9 mouse cellular contexts compared by ENCODE assay signal in the genomic region with DNA sequence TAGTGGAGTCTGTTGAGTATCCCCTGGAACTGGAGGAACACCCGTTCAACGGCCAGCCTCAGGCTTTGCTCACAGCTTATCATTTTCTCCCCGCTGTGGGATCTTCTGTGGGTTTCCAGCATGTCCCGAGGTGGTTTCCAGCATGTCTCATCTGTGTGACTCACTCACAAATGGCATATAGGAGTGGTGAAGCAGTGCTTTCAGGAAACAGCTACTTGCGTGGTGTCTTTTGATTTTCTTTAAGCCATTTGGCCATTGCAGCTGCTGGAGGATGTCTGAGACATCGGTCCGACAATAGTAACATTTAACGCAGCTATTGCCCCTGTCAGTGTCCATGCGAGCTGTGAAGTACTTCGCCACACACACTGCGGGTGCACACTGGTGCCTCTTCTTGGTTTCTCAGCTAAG. TPM values are rescaled to one million over a fixed set of nuclear protein-coding genes. Genes with fewer than 3 reads are reported as not detected.
A peak's percentile ranks its signal among the peaks of the same experiment; 100 is the strongest.
DNase-seq lines count a peak whose midpoint lies in the region; ATAC-seq and TF ChIP-seq lines count a peak whose summit lies in the region.
"Had no signal": no experiment of that assay in that cellular context is flagged by ENCODE, and none has a peak within 500 bp of the region (broad histone marks: within the 10 kb centered on the region; RNA-seq: fewer than 3 reads in every experiment).

No protein-coding gene starts in this region.

- no peaks in the 10 kb centered on the region for H3K27me3 ChIP-seq in intestine, embryonic 14.5 days (replicated peaks; ENCODE audit: control insufficient read depth, insufficient read depth, low read length)
- no peaks in the 10 kb centered on the region for H3K27me3 ChIP-seq in intestine, embryonic 16.5 days (replicated peaks; ENCODE audit: control insufficient read depth, insufficient read depth, low read length)
- no peaks in the 10 kb centered on the region for H3K27me3 ChIP-seq in MEL (ENCODE audit: control insufficient read depth in 1 of 2, insufficient read depth in 2 of 2, low read length in 2 of 2)
- H3K27me3 ChIP-seq in liver, embryonic 15.5 days = no peaks in the 10 kb centered on the region
- H3K27me3 ChIP-seq: limb, embryonic 13.5 days had no signal

- TF ChIP-seq RAD21 in MEL (IDR thresholded peaks at IDR 0.05; ENCODE audit: low read depth, low read length) = no peak

- TF ChIP-seq POLR2A in MEL (IDR thresholded peaks at IDR 0.05; ENCODE audit: control insufficient read depth in 1 of 2, insufficient read depth in 1 of 2, low read depth in 1 of 2, low read length in 2 of 2, poor library complexity in 1 of 2) = no peak
- TF ChIP-seq POLR2A in bone marrow macrophage, adult 2 months (IDR thresholded peaks at IDR 0.05; ENCODE audit: borderline replicate concordance, low read depth, low read length) = no peak
- TF ChIP-seq POLR2A in lung, adult 2 months (IDR thresholded peaks at IDR 0.05; ENCODE audit: borderline replicate concordance, extremely low read depth, low read depth, low read length) = no peak

- 86% methylated on average over 11 of the region's 11 CpGs for WGBS in intestine, embryonic 14.5 days
- WGBS in intestine, embryonic 16.5 days = 85% methylated on average over 11 of the region's 11 CpGs
- whole genome bisulfite sequencing in liver, embryonic 15.5 days (ENCODE audit: insufficient replicate concordance) = 34% methylated on average over 11 of the region's 11 CpGs
- 73% methylated on average over 11 of the region's 11 CpGs for WGBS in lung, adult 2 months

- no peak for ATAC-seq in intestine, embryonic 14.5 days (replicated peaks; ENCODE audit: low FRiP score, low TSS enrichment, low read depth)
- ATAC-seq in intestine, embryonic 16.5 days = no peak
- ATAC-seq in liver, embryonic 15.5 days (ENCODE audit: insufficient read depth) = 0 out of 2 replicates have a peak, but pooled peaks have one; percentile 9

- TF ChIP-seq EP300 in MEL (IDR thresholded peaks at IDR 0.05; ENCODE audit: low read depth in 1 of 2, low read length in 2 of 2) = no peak; a peak in 2 of 4 replicates

- no peaks in the 10 kb centered on the region for H3K79me2 ChIP-seq in MEL (ENCODE audit: control insufficient read depth, insufficient read depth, low read length, poor library complexity)

- H3K9ac ChIP-seq in intestine, embryonic 14.5 days (ENCODE audit: low read length) = no peak overlapping the region
- H3K9ac ChIP-seq in intestine, embryonic 16.5 days (ENCODE audit: low read depth, low read length) = no peak overlapping the region
- H3K9ac ChIP-seq in MEL (ENCODE audit: control insufficient read depth, low read depth, low read length, poor library complexity, severe bottlenecking) = peak overlapping the region; percentile 21
- peak overlapping the region; percentile 22 for H3K9ac ChIP-seq in liver, embryonic 15.5 days
- H3K9ac ChIP-seq: heart, embryonic 12.5 days; limb, embryonic 13.5 days had no signal

- no peak overlapping the region for H3K27ac ChIP-seq in intestine, embryonic 14.5 days (ENCODE audit: low read depth)
- H3K27ac ChIP-seq in intestine, embryonic 16.5 days (ENCODE audit: low read length) = no peak overlapping the region
- H3K27ac ChIP-seq in MEL (ENCODE audit: control insufficient read depth, low read depth, low read length) = peak overlapping the region; percentile 59
- H3K27ac ChIP-seq in bone marrow macrophage, adult 2 months (ENCODE audit: insufficient read depth, low read depth, low read length) = peak overlapping the region; percentile 29
- H3K27ac ChIP-seq in liver, embryonic 15.5 days (replicated peaks) = peak overlapping the region; percentile 94
- H3K27ac ChIP-seq: limb, embryonic 13.5 days had no signal

- no peak for TF ChIP-seq CTCF in MEL (IDR thresholded peaks at IDR 0.05 in 2 of 3, conservative IDR thresholded peaks at IDR 0.05 in 1 of 3; ENCODE audit: control insufficient read depth in 1 of 3, insufficient read depth in 1 of 3, low read depth in 2 of 3, low read length in 3 of 3, poor library complexity in 1 of 3, severe bottlenecking in 1 of 3)
- no peak for TF ChIP-seq CTCF in bone marrow macrophage, adult 2 months (IDR thresholded peaks at IDR 0.05; ENCODE audit: low read depth, low read length)
- no peak for TF ChIP-seq CTCF in lung, adult 2 months (IDR thresholded peaks at IDR 0.05; ENCODE audit: insufficient read depth, low read length)

- DNase-seq in intestine, embryonic 14.5 days (ENCODE audit: low spot score) = peak; percentile 37
- peak; percentile 80 for DNase-seq in MEL (ENCODE audit: low read depth, low spot score)
- DNase-seq in thymus, postnatal 14 days = no peak
- DNase-seq in lung, adult 2 months = no peak

- no peaks in the 10 kb centered on the region for H3K9me3 ChIP-seq in intestine, embryonic 14.5 days (ENCODE audit: control insufficient read depth, low read length)
- H3K9me3 ChIP-seq in intestine, embryonic 16.5 days (ENCODE audit: control insufficient read depth, low read length) = no peaks in the 10 kb centered on the region
- H3K9me3 ChIP-seq in MEL (replicated peaks; ENCODE audit: insufficient read depth, low read length) = no peaks in the 10 kb centered on the region
- H3K9me3 ChIP-seq in liver, embryonic 15.5 days (replicated peaks) = no peaks in the 10 kb centered on the region
- H3K9me3 ChIP-seq: heart, embryonic 12.5 days; limb, embryonic 13.5 days had no signal

- H3K4me2 ChIP-seq in intestine, embryonic 14.5 days (ENCODE audit: low read length) = no peak overlapping the region
- no peak overlapping the region for H3K4me2 ChIP-seq in intestine, embryonic 16.5 days (ENCODE audit: low read depth, low read length)
- H3K4me2 ChIP-seq in liver, embryonic 15.5 days = peak overlapping the region; percentile 73
- H3K4me2 ChIP-seq: heart, embryonic 12.5 days; limb, embryonic 13.5 days had no signal

- peaks cover 5% of the 10 kb centered on the region for H3K4me1 ChIP-seq in intestine, embryonic 14.5 days (replicated peaks; ENCODE audit: control insufficient read depth, insufficient read depth, low read length)
- H3K4me1 ChIP-seq in intestine, embryonic 16.5 days (ENCODE audit: control insufficient read depth, insufficient read depth, low read length) = peaks cover 6% of the 10 kb centered on the region
- H3K4me1 ChIP-seq in MEL (ENCODE audit: control insufficient read depth in 1 of 2, insufficient read depth in 2 of 2, low read length in 2 of 2) = peaks cover 11 to 19% of the 10 kb centered on the region in 2 experiments
- peaks cover 32% of the 10 kb centered on the region for H3K4me1 ChIP-seq in bone marrow macrophage, adult 2 months (ENCODE audit: control insufficient read depth, insufficient read depth, low read length)
- peaks cover 78% of the 10 kb centered on the region for H3K4me1 ChIP-seq in liver, embryonic 15.5 days (replicated peaks)
- peaks cover 3% of the 10 kb centered on the region for H3K4me1 ChIP-seq in lung, adult 2 months (ENCODE audit: control insufficient read depth, insufficient read depth, low read length)

- no peak overlapping the region for H3K4me3 ChIP-seq in intestine, embryonic 14.5 days (ENCODE audit: low read depth, low read length)
- no peak overlapping the region for H3K4me3 ChIP-seq in intestine, embryonic 16.5 days (ENCODE audit: low read length)
- H3K4me3 ChIP-seq in MEL (ENCODE audit: control insufficient read depth in 1 of 2, insufficient read depth in 1 of 2, low read depth in 2 of 2, low read length in 2 of 2) = peak overlapping the region; percentile 3 to 14; a peak in 2 of 4 replicates
- no peak overlapping the region for H3K4me3 ChIP-seq in bone marrow macrophage, adult 2 months (ENCODE audit: insufficient read depth, low read length)
- H3K4me3 ChIP-seq in liver, embryonic 15.5 days (replicated peaks) = no peak overlapping the region
- H3K4me3 ChIP-seq in lung, adult 2 months (replicated peaks; ENCODE audit: extremely low read depth, low read depth, low read length) = no peak overlapping the region
- H3K4me3 ChIP-seq: heart, embryonic 12.5 days; limb, embryonic 13.5 days had no signal

- H3K36me3 ChIP-seq in intestine, embryonic 14.5 days (ENCODE audit: control insufficient read depth, insufficient read depth, low read length) = no peaks in the 10 kb centered on the region
- no peaks in the 10 kb centered on the region for H3K36me3 ChIP-seq in intestine, embryonic 16.5 days (ENCODE audit: control insufficient read depth, insufficient read depth, low read length)
- H3K36me3 ChIP-seq in MEL (ENCODE audit: control insufficient read depth in 1 of 2, insufficient read depth in 2 of 2, low read length in 2 of 2) = peaks cover 0 to 24% of the 10 kb centered on the region in 2 experiments; a peak in 2 of 4 replicates
- no peaks in the 10 kb centered on the region for H3K36me3 ChIP-seq in liver, embryonic 15.5 days (replicated peaks)
- H3K36me3 ChIP-seq: heart, embryonic 12.5 days; limb, embryonic 13.5 days had no signal

TF ChIP-seq in MEL, 35 proteins besides CTCF, POLR2A, EP300 and RAD21 (continues in another document):
- TF ChIP-seq JUND (IDR thresholded peaks at IDR 0.05; ENCODE audit: low read depth, low read length) = no peak
- TF ChIP-seq MEF2A (IDR thresholded peaks at IDR 0.05; ENCODE audit: extremely low read depth, insufficient replicate concordance, low read depth, low read length, poor library complexity, severe bottlenecking) = no peak
- TF ChIP-seq ETS1 (IDR thresholded peaks at IDR 0.05; ENCODE audit: low read depth, low read length) = peak; percentile 68; the same call in 1 of the 2 replicates
- TF ChIP-seq POLR2AphosphoS2 (IDR thresholded peaks at IDR 0.05; ENCODE audit: low read length) = no peak
- TF ChIP-seq MAZ (IDR thresholded peaks at IDR 0.05; ENCODE audit: low read depth, low read length) = no peak
- no peak for TF ChIP-seq USF1 (IDR thresholded peaks at IDR 0.05; ENCODE audit: low read depth, low read length)
- TF ChIP-seq SIN3A (IDR thresholded peaks at IDR 0.05; ENCODE audit: low read length) = no peak
- TF ChIP-seq GATA1 (IDR thresholded peaks at IDR 0.05; ENCODE audit: low read depth, low read length) = no peak
- peak; percentile 48 for TF ChIP-seq TAL1 (IDR thresholded peaks at IDR 0.05; ENCODE audit: low read length)
- TF ChIP-seq RCOR1 (IDR thresholded peaks at IDR 0.05; ENCODE audit: low read depth, low read length) = peak; percentile 40
- no peak for TF ChIP-seq SMC3 (IDR thresholded peaks at IDR 0.05; ENCODE audit: low read depth, low read length)
- TF ChIP-seq MAX (IDR thresholded peaks at IDR 0.05; ENCODE audit: low read length) = 0 out of 2 replicates have a peak, but pooled peaks have one; percentile 5

RNA-seq across cellular contexts. Expression of gene Sh3glb1, which starts 50.7 kb away (rescaled TPM):
- 93.4 and 95.3 TPM in 2 replicates for polyA plus RNA-seq in intestine, embryonic 14.5 days (2014; fragmentation: Nextera tagmentation; extraction: Ambion mirVana)
- 77.9 and 89.1 TPM in 2 replicates for polyA plus RNA-seq in intestine, embryonic 16.5 days (2015; fragmentation: Nextera tagmentation; extraction: Ambion mirVana)
- 33.9 and 39.6 TPM in 2 replicates for total RNA-seq in MEL (2012; rRNA removed)
- 10 to 100 TPM; 61.9 to 89.2 TPM for polyA plus RNA-seq in MEL (2012; ENCODE audit: insufficient read depth in 1 of 2, insufficient read length in 2 of 2, low read depth in 1 of 2, low replicate concordance in 2 of 2, missing spikeins in 1 of 2)
- polyA plus RNA-seq in bone marrow macrophage, adult 2 months (2012; ENCODE audit: insufficient read depth, insufficient read length, missing spikeins) = 346 and 350 TPM in 2 replicates
- 79.7 and 86.7 TPM in 2 replicates for polyA plus RNA-seq in liver, embryonic 15.5 days (2015; fragmentation: Nextera tagmentation; extraction: Ambion mirVana)
- polyA plus RNA-seq in lung, adult 2 months (2012; rRNA removed) = 26.2 and 26.5 TPM in 2 replicates

Comparison
In these comparisons a context has a peak if more than half of its experiments do, and no peak if none do; other contexts are left out.
1. DNase-seq: peak in intestine, embryonic 14.5 days (single experiment) and MEL (single experiment); none in thymus, postnatal 14 days (single experiment) and lung, adult 2 months (single experiment).
2. H3K27ac ChIP-seq: peak in MEL (single experiment), bone marrow macrophage, adult 2 months (single experiment) and liver, embryonic 15.5 days (single experiment); none in intestine, embryonic 14.5 days (single experiment) and intestine, embryonic 16.5 days (single experiment).
3. H3K4me3 ChIP-seq: peak in MEL (2 of 2); none in intestine, embryonic 14.5 days (single experiment), intestine, embryonic 16.5 days (single experiment), bone marrow macrophage, adult 2 months (single experiment), liver, embryonic 15.5 days (single experiment) and lung, adult 2 months (single experiment).
4. H3K9ac ChIP-seq: peak in MEL (single experiment) and liver, embryonic 15.5 days (single experiment); none in intestine, embryonic 14.5 days (single experiment) and intestine, embryonic 16.5 days (single experiment).